Mouse (Mus musculus) ES-E14 (cell line): ENCODE data around the gene Slc35f5. TPM values are rescaled to one million over a fixed set of nuclear protein-coding genes. Genes with fewer than 3 reads are reported as not detected.

Experiments used
- DNase-seq: peaks from one replicate; pipeline ENCODE4 v3.0.0-alpha.2; 2013; ENCODE audit warnings: low read depth, low spot score
- H3K27ac ChIP-seq: 2 replicates; pipeline ENCODE4 v1.5.1; 2012; ENCODE audit warnings: low read depth, mild to moderate bottlenecking, low read length, moderate library complexity, mixed read lengths; ENCODE audit not compliant: poor library complexity, insufficient read depth, severe bottlenecking
- H3K36me3 ChIP-seq: 2 replicates; pipeline ENCODE4 v1.6.1; 2012; ENCODE audit warnings: mild to moderate bottlenecking, low read length, moderate library complexity, mixed read lengths; ENCODE audit not compliant: control insufficient read depth, poor library complexity, insufficient read depth, severe bottlenecking
- H3K4me1 ChIP-seq, 2 experiments: fragments of 150-350 bp in 1 of 2; sonication (generic) in 1 of 2; 2 replicates each; pipeline ENCODE4 v1.6.1; 2012; ENCODE audit warnings: low read length in 2 of 2, mild to moderate bottlenecking in 1 of 2, mixed read lengths in 1 of 2; ENCODE audit not compliant: control insufficient read depth in 2 of 2, insufficient read depth in 2 of 2, poor library complexity in 1 of 2
- H3K4me3 ChIP-seq, 2 experiments: fragments of 150-350 bp in 1 of 2; sonication (generic) in 1 of 2; 2 replicates each; pipeline ENCODE4 v1.5.1; 2012; ENCODE audit warnings: low read length in 2 of 2, low read depth in 1 of 2, mild to moderate bottlenecking in 1 of 2, mixed read lengths in 1 of 2; ENCODE audit not compliant: insufficient read depth in 1 of 2, poor library complexity in 1 of 2, severe bottlenecking in 1 of 2
- H3K9ac ChIP-seq: 2 replicates; pipeline ENCODE4 v1.6.1; 2012; ENCODE audit warnings: low read depth, mild to moderate bottlenecking, low read length, mixed read lengths; ENCODE audit not compliant: poor library complexity, insufficient read depth, severe bottlenecking
- H3K9me3 ChIP-seq: fragments of 150-350 bp; sonication (generic); 2 replicates; pipeline ENCODE4 v1.6.1; 2012; ENCODE audit warnings: low read depth, mild to moderate bottlenecking, low read length; ENCODE audit not compliant: control insufficient read depth, insufficient read depth
- CHD2 ChIP-seq: IDR thresholded peaks from 2 replicates; pipeline ENCODE4 v1.6.1; 2014; ENCODE audit warnings: mild to moderate bottlenecking, low read depth, low read length, inconsistent platforms
- HCFC1 ChIP-seq: IDR thresholded peaks from 2 replicates; pipeline ENCODE4 v1.6.1; 2012; ENCODE audit warnings: low read length, inconsistent platforms, borderline replicate concordance; ENCODE audit not compliant: insufficient read depth
- MAFK ChIP-seq: IDR thresholded peaks from 2 replicates; pipeline ENCODE4 v1.6.1; 2014; ENCODE audit warnings: mild to moderate bottlenecking, low read depth, low read length, inconsistent platforms; ENCODE audit not compliant: insufficient read depth
- ZC3H11A ChIP-seq: IDR thresholded peaks from 2 replicates; pipeline ENCODE4 v1.6.1; 2012; ENCODE audit warnings: low read depth, mild to moderate bottlenecking, inconsistent platforms, low read length, borderline replicate concordance
- ZNF384 ChIP-seq: IDR thresholded peaks from 2 replicates; pipeline ENCODE4 v1.6.1; 2012; ENCODE audit warnings: low read depth, low read length, inconsistent platforms
- in situ Hi-C, 2 experiments: fragments of 600-800 bp; cut with MboI; formaldehyde crosslinking; loops; one replicate each; pipeline ENCODE4 v1.15.1; 2025; ENCODE audit warnings: low sequenced_read_pairs in 2 of 2, inconsistent platforms in 1 of 2; ENCODE audit not compliant: unreplicated experiment in 2 of 2
- total RNA-seq: library from RNA; depleted of rRNA; stranded (reverse); fragments of 300-350 nt; gene quantifications from 2 replicates; pipeline ENCODE4 v1.2.3, GENCODE M21; 2012

The Slc35f5 gene
- total RNA-seq, 1 experiment = 22.2 TPM

GRCm38 (mm10) chr1:125578091-125578490 lies 17.7 kb downstream of the Slc35f5 start:
- Histone ChIP-seq H3K36me3 (no peaks in the 10 kb centered on the region), H3K4me1 (no peaks in the 10 kb centered on the region), H3K4me3 (no peak overlapping the region), H3K27ac (no peak overlapping the region), H3K9me3 (no peaks in the 10 kb centered on the region), H3K9ac (no peak overlapping the region)
- DNase-seq = no peak
- in situ Hi-C loops = loop anchor here in 1 of 2 experiments (10.0 kb wide), 1 partner anchor 203 kb away; no protein-coding TSS in a partner anchor
- no peak for TF ChIP-seq MAFK
- no peak for TF ChIP-seq ZNF384
- TF ChIP-seq HCFC1 = no peak
- no peak for TF ChIP-seq CHD2

- Histone ChIP-seq H3K4me3 (no peak overlapping the region), H3K9me3 (no peaks in the 10 kb centered on the region), H3K4me1 (no peaks in the 10 kb centered on the region), H3K27ac (no peak overlapping the region), H3K36me3 (no peaks in the 10 kb centered on the region; the same call in 1 of the 2 replicates), H3K9ac (no peak overlapping the region)
- TF ChIP-seq ZNF384 (no peak), HCFC1 (no peak), MAFK (no peak), CHD2 (no peak), ZC3H11A (no peak)
- in situ Hi-C loops = no loop called here
- no peak for DNase-seq
These were observed 20.7 kb downstream of the Slc35f5 start for GRCm38 (mm10) chr1:125581134-125581533.

- no peaks in the 10 kb centered on the region for H3K36me3 ChIP-seq
- H3K9me3 ChIP-seq = no peaks in the 10 kb centered on the region
- no peaks in the 10 kb centered on the region for H3K4me1 ChIP-seq
- H3K4me3 ChIP-seq = no peak overlapping the region
- no peak for DNase-seq
- in situ Hi-C loops = loop anchor here in 1 of 2 experiments (25.0 kb wide), 1 partner anchor 809 kb away; no protein-coding TSS in a partner anchor
- no peak overlapping the region for H3K27ac ChIP-seq
- no peak for TF ChIP-seq ZNF384
- no peak for TF ChIP-seq ZC3H11A
- no peak for TF ChIP-seq CHD2
- no peak for TF ChIP-seq HCFC1
- no peak for TF ChIP-seq MAFK
- no peak overlapping the region for H3K9ac ChIP-seq
These were observed 43.2 kb downstream of the Slc35f5 start for GRCm38 (mm10) chr1:125603620-125604019.

GRCm38 (mm10) chr1:125607087-125607803 lies 46.9 kb downstream of the Slc35f5 start:
- H3K27ac ChIP-seq = no peak overlapping the region
- no peaks in the 10 kb centered on the region for H3K36me3 ChIP-seq
- H3K9me3 ChIP-seq = no peaks in the 10 kb centered on the region
- DNase-seq = peak; percentile 83
- TF ChIP-seq CHD2 (no peak), ZC3H11A (peak; percentile 99), MAFK (no peak), ZNF384 (no peak), HCFC1 (no peak)
- no peak overlapping the region for H3K4me3 ChIP-seq
- in situ Hi-C loops = loop anchor here in 1 of 2 experiments (25.0 kb wide), 1 partner anchor 805 kb away; no protein-coding TSS in a partner anchor
- no peak overlapping the region for H3K9ac ChIP-seq
- no peaks in the 10 kb centered on the region for H3K4me1 ChIP-seq
